Mouse (Mus musculus): ENCODE measurements at regions not wholly inside any gene's neighbourhood (a gene's known extent, or its start where the extent isn't known, plus 50 kb on each side); places are given as distances from the start of the nearest gene placed in this dataset.
"Not testable (repeated sequence)": the region's sequence is repeated elsewhere in the genome, so short reads cannot be mapped to it uniquely, and the experiment has no call there.

- TF ChIP-seq EP300, CTCF (IDR thresholded peaks at IDR 0.05; ENCODE audit: low read depth): not testable (repeated sequence)
Observed at GRCm38 (mm10) chr12:115790369-115790768, 257.2 kb upstream of the Zfp386 start.
